Mouse (Mus musculus) kidney, postnatal 25 days (tissue): ENCODE data around the gene Hdac1.
"Not testable (repeated sequence)": the region's sequence is repeated elsewhere in the genome, so short reads cannot be mapped to it uniquely, and the experiment has no call there.

Experiments used
- DNase-seq, 2 experiments: peaks; one replicate each; pipeline ENCODE4 v3.0.0; 2021; ENCODE audit warnings: mixed read lengths in 2 of 2

Hdac1 gene

DNA sequence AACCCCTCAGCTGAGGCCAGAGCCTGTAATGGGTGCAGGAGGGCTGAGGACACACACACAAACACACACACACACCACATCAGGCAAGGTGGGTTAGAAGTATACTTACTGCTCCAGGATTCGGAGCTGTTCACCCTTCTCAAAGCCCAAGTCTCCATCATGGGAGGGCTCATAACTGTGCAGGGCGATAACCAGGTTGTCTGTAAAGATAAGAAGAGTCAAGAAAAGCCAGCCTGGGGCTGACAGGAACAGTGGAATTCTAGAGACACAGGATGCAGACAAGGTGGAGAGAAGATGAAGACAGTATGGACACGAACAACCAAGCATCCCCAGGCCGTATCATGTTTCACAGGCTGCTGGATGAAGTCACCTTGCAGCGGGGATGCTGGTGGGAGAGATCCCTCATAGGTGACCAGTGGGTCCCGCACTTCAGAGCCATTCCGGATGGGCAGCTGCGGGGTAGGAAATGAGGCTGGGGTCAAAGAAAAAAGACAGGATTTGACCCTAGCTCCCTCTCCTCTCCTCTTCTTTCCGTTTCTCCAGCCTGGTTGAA is 14.8 kb upstream of the Hdac1 start:
- no peak for DNase-seq

DNA sequence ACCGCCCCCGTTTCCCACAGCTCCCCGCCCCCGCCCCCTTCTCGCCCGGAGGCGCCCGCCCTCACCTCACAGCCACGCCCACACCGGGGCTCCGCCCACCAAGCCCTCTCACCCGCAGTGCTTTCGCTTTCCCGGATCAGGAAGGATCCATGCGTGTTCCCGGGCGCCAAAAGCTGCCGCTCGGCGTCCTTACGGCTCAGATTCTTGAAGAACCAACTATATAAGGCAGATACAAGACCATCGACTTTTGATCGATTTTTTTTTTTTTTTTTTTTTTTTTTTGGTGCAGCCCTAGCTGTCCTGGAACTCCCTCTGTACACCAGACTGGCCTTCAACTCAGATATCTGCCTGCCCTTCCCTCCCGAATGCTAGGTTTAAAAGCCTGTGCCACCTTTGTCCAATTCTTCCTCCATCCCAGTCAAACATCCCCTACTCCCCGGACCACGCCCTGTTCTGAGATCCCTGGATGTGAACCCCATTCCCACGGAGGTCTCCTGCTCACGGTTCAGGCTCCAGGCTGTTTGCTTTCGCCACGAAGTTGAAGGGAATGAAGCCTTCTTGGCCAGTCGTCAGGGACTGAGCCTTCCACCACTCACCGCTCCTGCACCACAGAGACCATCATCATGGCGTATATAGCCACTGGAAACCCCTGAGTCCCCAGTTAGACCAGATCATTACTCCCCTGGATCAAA is 14.2 kb upstream of the Hdac1 start:
- DNase-seq, result peak; percentile 96 to 97

DNA sequence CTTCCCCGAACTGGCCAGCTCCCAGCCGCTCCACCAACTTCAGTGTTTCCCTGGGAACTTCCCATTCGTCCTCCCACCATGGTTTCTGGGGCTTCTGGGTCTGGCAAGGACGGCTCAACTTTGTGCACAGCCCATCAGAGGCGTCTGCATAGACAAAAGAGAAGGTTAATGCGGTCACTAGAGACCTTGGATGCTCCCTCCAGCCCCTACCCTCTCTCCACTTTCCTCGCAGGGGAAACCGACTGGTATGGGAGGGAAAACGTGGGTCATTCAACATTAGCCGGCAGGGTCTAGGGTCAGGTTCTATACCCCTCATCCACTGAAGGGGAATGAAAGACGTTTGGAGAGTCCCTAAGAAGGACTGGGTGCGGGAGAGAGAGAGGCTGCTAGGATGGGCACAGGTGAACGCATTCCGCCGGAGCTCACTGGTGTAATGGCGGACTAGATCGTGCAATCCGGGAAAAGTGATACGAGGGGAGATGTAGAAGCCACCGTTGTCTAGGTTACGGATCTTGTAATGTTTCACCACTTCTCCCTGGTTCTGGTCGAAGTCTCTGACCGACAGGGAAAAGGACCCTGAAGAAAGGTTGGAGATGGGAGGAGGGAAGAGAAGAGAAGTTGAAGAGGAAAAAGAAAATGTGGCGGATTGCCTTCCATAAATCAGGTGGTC is 13.5 kb upstream of the Hdac1 start:
- peak in 1 of 2 experiments; percentile 36 for DNase-seq

DNA sequence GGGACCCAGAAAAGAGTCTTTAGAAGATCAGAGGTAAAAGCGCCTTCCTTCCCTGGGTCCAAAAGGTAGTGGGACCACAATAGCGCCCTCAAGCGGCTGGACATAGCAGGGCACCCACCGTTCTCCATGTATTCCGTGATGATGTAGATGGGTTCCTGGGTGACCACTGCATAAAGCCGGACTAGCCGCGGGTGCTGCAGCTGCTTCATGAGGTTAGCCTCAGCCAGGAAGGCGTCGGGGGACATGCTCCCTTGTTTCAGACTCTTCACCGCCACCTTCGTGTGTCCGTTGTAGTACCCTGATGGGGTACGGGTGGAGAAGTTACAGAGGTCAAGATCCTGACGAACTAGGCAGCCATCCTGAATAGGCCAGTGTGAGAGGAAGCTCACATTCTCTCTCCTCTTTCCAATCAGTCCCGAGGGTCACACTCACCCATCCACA is 12.9 kb upstream of the Hdac1 start:
- peak; percentile 56 to 65 for DNase-seq

DNA sequence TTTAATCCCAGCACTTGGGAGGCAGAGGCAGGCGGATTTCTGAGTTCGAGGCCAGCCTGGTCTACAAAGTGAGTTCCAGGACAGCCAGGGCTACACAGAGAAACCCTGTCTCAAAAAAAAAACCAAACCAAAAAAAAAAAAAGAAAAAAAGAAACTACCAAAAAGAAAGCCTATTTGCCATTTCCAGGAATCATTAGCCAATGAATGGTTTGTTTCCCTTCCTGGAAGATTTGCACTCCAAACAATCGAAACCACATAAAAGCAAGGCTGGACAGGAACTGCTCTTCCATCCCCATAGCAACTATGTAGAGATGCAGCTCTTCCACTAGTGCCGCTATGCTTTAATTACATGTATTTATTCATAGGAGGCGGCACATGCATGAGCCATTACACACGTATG is 12.0 kb upstream of the Hdac1 start:
- not testable (repeated sequence) for DNase-seq

DNA sequence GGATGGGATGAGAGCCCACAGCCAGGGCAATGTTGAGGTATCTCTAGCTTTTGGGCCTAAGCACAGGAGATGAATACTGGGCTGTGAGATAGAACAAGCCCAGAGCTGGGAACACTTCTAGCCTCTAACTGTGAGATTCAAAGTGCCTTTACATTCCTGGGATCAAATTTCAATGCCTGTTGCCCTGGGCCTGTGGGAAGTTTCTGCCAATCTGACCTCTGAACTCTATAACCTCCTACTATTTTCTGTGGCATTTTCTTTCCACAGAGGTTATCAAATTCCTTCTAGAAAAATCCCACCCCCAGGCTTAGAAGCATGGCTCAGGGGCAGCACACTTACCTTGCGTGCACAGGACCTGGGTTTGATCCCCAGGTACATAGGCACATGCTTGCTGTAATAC is 7.8 kb upstream of the Hdac1 start:
- no peak for DNase-seq

DNA sequence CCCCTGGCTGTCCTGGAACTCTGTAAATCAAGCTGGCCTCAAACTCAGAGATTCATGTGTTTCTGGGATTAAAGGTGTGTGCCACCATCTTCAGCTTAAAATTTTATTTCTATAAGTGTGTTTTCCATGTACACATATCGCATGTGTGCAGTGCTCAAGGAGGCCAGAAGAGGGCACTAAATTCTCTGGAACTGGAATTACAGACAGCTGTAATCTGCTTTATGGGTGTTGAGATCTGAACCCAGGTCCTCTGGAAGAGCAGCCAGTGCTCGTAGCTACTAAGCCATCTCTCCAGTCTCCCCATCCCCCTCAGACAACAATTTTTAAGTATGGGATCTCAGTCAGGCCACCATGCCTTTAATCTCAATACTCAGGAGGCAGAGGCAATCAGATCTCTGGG is 6.8 kb upstream of the Hdac1 start:
- peak in 1 of 2 experiments; percentile 64 for DNase-seq

DNA sequence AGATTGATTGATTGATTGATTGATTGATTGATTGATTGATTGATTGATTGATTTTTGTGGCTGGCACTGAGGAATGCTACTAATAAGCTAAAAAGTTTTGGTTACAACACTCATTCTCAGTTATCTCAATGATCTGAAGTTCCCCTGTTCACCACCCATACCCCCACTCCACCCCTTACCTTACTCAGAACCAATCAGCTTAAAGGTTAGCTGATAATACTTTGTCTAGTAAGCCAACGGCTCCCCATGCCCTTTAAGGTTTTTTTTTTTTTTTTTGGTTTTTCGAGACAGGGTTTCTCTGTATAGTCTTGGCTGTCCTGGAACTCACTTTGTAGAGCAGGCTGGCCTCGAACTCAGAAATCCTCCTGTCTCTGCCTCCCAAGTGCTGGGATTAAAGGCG is 5.1 kb upstream of the Hdac1 start:
- DNase-seq, result not testable (repeated sequence)

DNA sequence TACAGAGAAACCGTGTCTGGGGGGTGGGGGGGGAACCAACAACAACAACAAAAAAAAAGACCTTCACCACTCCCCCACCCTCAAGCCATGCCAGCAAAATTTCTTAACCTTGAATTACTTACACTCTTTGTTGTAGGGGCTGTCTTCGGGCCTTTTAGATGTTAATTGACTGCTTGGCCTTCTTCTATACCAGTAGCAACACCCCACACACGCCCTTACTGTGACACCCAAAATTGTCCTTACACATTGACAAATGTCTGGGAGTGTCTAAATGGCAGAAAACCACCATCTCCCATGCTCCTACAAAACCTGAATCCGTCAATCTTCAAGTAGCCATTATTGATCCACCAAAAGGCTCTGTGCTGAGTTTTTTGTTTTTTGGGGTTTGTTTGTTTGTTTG is 1.6 kb upstream of the Hdac1 start:
- no peak for DNase-seq

DNA sequence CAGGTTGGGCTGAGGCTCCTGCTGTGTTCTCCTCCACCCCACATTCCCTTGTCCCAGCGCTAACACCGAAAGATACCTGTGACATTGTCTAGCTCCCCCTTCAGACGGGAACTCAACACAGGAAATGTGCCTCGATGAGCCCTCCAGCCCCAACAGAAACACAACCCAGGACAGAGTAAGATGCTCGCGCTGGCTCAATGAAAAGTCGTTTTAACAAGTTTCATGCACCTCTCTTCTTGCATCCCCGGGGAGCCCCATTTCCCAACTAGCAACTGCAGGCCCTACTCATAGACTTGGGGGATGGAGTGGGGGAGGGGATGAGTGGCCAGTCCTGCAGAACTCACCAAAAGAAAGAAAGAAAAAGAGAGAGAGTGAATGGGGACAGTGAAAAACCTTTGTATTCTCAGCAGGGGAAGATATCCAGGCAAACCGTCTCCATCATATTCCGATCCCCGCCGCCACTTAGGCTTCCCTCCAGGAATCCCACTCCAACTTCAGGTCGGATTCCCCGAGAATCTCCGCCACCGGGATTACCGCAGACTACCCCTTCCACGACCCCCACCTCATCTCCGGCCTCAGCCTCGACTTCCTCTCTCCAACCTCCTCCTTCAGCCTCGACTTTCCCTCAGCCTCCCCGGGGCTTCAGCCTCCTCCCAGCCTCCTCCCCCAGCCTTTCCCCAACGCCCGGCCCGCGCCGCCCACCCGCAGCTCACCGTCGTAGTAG is 483 bp downstream of the Hdac1 start:
- DNase-seq, result peak in 1 of 2 experiments; percentile 14

DNA sequence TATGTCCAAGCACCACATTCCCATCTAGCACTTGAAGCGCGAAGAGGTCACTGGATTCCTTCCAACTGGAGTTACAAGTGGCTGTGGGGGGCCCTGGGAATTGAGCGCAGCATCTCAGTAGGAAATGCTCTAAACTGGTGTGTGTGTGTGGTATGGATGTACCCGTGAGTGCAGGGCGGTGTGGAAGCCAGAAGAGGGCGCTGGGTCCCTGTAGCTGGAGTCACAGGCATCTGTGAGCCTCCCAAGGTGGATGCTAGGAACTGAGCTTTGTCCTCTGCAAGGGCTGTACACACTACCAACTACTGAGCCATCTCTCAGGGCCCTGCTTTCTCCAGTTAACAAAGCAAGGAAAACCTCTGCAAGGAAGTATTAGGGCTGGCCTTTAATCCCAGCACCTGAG is 2.5 kb downstream of the Hdac1 start:
- peak; percentile 41 to 55 for DNase-seq

DNA sequence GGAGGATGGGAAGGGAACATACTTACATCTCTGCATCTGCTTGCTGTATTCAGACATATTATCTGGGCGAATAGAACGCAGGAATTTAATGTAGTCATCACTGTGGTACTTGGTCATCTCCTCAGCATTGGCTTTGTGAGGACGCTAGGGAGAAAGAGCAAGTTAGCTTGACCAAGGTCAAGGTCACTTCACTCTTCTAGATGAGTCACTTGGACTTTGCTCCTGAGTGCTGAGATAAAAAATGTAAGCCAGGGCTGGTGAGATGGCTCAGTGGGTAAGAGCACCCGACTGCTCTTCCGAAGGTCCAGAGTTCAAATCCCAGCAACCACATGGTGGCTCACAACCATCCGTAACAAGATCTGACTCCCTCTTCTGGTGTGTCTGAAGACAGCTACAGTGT is 13.6 kb downstream of the Hdac1 start:
- DNase-seq, result not testable (repeated sequence)

DNA sequence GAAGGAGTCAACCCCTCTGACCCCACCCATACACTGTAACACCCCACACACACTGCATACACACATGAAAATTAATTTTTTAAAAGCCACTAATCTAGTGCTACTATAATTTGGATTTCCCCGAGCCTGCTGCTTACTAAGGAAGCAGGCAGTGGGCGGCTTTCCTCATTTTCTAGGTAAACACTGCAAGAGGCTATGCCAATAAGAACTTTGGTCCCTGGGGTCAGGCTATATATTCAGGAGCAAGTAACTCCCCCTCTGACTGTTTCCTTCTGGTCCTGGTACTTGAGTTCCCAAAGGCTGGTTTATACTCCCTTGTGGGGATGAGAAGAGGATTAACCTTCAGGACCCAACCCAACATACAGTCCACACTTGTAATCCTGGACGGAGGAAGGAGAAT is 16.6 kb downstream of the Hdac1 start:
- no peak for DNase-seq

DNA sequence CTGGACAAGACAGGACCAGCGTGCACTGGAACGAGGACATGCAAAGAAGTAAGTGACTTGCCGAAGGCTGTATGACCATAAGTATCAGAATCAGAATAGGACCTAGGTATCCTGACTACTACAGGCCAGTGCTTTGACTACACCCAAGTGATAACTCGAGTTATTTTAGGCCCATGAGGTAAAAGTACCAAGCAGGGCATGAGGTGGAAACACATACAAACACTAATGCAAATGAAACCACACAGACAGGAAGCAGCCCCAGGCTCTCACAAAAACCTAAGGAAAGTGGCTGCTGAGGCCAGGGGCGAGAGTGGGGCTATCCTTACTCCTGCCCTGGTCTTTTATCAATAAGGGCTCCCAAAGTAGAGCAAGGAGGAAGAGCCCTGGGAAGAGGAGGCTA is 17.2 kb downstream of the Hdac1 start:
- DNase-seq, result no peak

DNA sequence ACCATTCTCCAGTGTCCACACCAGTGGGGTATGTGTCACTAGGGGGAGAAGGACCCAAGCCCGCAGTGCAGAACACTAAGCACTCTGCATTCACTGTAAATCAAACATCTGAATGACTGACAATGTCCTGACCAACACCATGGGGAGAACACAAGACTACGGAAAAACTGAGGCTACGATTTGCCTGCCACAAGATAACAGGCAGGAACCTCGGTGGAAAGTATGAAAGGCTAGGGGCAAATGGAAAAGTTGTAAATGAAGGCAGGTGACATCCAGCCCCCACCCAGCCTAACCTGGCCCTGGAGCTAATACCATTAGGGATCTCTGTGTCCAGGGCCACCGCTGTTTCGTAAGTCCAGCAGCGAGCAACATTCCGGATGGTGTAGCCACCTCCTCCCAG is 24.0 kb downstream of the Hdac1 start:
- no peak for DNase-seq

DNA sequence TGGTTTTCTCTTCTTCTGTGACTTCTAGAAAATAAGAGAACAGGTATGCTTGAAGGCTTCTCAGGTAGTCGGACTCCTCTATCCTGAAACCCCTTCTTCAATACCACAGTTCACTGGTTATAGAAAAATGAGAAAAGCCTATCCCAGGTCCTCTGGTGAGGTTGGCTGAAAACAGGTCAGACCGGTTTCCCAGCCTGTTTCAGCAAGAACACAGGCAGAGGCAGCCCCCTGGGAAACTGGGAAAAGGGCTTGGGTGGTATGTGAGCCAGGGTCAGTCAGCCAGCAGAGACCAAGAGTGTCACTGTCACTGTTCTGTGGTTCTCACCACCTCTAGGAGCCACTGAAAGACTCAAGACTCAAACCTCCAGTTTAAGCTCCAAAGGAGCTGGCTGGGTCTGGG is 25.6 kb downstream of the Hdac1 start:
- DNase-seq, result peak; percentile 63 to 77

DNA sequence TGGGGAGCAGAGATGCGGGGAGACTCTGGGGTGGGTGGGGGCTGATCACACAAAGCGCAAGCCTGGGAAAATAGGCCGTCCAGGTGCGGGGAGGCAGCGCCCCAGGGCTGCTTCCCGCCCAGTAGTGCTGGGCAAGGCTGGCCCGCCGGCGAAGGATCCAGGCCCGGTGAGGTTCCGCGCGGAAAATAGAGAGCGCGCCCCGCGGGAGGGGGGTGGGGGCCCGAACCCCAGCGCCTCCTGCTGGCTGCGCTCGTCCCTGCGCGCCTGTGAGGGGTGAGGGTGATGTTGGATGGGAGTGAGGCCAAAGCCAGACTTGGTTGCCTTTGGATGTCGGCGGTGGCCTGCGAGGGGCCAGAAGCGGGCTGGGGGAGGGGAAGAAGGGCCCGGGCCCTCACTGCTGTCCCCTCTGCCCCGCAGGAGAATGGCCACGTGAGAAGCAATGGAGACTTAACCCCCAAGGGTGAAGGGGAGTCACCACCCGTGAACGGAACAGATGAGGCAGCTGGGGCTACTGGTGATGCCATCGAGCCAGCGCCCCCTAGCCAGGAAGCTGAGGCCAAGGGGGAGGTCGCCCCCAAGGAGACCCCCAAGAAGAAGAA is 28.1 kb downstream of the Hdac1 start:
- peak; percentile 55 to 68 for DNase-seq

DNA sequence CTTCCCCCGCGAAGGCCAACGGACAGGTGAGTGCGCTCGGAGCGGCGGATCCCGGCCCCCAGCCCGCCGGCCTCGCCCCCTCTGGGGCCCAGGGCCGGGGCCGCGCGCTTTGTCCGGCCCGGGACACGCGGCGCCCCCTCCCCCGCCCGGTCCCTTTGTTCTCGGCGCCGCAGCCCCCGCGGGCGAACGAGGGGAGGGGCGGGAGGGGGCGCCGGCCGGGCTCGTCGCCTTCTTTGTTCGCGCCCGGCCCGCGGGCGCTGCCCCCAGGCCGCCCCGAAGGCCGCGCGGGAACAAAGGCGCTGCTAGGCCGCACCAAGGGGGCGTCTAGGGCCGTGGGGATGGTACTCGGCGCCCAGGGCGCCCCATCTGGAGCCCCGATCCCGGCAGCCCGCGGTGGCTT is 28.6 kb downstream of the Hdac1 start:
- peak in 1 of 2 experiments; percentile 35 for DNase-seq

DNA sequence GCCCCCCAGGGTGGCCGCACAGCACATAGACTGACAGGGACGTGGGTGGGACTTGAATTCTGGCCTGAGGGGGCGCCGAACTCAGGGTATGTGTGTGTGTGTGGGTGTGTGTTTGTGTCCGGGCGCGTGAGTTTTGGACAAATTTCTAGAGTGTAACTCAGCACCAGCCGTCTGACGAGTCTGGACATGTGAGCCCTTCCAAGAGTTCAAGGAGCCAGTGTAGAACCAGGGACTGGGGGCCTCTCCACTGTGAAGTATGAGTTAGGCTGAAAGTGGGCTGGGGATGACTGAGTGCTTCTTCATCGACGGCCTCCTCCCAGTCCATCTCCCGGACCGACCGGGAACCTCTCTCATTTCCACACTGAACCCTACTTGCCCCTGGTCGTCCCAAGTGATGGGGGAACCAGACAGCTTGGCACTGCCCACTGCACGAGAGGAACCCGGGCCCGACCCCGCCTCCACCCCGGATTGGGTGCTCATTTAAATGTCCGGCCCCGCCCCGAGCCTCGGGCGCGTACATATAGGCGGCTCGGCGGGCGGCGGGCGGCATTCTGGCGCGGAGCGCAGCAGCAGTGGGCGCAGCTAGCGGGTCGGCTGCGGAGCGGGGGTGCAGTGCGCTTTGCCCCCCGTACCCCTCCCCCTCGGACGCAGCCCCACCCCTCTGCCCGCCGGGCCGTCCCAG is 29.3 kb downstream of the Hdac1 start, which contains the start of gene Marcksl1:
Gene Marcksl1, plus strand, starts transcription at position 496 of the 682 bp plus-strand sequence.
- peak; percentile 92 for DNase-seq

DNA sequence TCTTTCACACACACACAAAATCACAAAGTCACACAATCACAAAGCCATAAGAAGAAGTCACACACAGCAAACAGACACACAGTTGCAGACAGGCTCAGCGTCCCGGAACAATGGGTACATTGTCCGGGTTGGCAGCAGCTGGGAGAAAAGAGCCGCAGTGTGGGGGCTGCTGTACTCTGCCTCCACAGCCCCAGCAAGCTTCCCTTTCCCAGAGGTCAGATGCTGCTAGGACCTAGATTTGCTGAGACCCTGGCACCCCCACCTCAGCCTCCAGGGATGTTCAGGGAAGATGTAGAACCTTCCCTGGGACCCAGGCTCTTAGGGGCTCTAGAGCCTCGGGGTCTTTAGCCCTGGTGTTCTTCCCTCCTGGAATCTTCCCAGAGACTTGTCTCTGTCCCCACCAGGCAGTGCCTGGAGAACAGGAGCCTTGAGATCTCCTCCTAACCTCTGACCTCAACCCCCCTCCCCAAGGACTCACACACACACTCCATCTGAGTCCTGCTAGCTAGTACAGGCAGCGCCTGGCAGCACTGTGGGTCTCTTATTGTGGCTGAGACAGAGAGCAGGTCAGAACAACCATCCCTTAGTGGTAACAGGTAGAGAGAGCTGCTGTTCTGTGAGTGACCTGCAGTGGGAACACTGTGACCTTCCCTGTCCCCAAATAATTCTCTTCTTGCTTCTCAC is 31.0 kb downstream of the Hdac1 start:
- DNase-seq, result no peak

DNA sequence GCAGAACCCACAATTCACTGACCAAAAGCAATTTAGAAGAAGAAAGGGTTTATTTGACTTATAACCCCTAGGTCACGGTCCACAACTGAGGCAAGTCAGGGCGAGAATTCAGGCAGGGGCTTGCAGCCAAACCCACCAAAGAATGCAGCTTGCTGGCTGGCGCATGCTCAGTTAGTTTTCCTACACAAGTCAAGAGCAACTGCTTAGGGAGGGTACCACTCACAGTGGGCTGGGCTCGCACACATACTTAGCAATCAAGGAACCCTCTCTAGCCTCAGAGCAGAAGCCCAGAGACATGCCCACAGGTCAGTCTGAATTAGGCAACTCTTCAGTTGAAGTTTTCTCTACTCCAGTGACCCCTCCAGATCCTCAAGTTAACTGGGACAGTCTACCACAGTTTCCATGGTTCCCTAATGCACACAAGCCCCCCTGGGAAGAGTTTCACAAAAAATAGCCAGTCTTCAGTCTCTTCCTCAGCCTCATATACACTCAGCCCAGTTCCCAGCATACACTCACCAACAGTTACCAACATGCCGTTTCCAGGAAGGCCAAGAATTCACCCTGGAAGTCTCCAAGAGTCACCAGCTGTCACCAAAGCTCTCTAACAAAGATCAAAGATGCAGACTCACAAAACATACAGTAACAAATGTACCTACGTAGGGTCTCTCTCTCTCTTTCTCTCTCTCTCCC is 31.6 kb downstream of the Hdac1 start:
- no peak for DNase-seq
